Comparison of ENCODE assay signal across 31 mouse cellular contexts in genomic region chr17:14213976-14214529, GRCm38 (mm10). TPM values are rescaled to one million over a fixed set of nuclear protein-coding genes. Genes with fewer than 3 reads are reported as not detected.
A peak's percentile ranks its signal among the peaks of the same experiment; 100 is the strongest.
DNase-seq lines count a peak whose midpoint lies in the region; ATAC-seq lines count a peak whose summit lies in the region.
"Had no signal": no experiment of that assay in that cellular context is flagged by ENCODE, and none has a peak within 500 bp of the region (broad histone marks: within the 10 kb centered on the region; RNA-seq: fewer than 3 reads in every experiment).

No protein-coding gene starts in this region.

- peak; percentile 45 for DNase-seq in adrenal gland, adult 8-10 months
- DNase-seq in adrenal gland, postnatal 25 days, result no peak
- DNase-seq in liver, embryonic 11.5 days (ENCODE audit: low spot score), result no peak
- DNase-seq in cerebellum, adult 9-10 months, result no peak
- DNase-seq: cerebellum, adult 8-10 months; embryo, embryonic 11 days; gastrocnemius, adult 2 months; gastrocnemius, postnatal 36 days; heart, adult 2 months; kidney, postnatal 10 days; layer of hippocampus, postnatal 36 days; left cerebral cortex, postnatal 4 days; lung, adult 2 months; lung, postnatal 10 days; thymus, adult 2 months; thymus, postnatal 4 days had no signal

- no peaks in the 10 kb centered on the region for H3K4me1 ChIP-seq in intestine, embryonic 15.5 days (replicated peaks)
- no peaks in the 10 kb centered on the region for H3K4me1 ChIP-seq in intestine, embryonic 16.5 days (ENCODE audit: control insufficient read depth, insufficient read depth, low read length)
- H3K4me1 ChIP-seq in liver, embryonic 12.5 days, result no peaks in the 10 kb centered on the region
- H3K4me1 ChIP-seq in liver, embryonic 11.5 days (replicated peaks; ENCODE audit: control insufficient read depth, insufficient read depth, low read length), result no peaks in the 10 kb centered on the region
- H3K4me1 ChIP-seq in liver, embryonic 15.5 days (replicated peaks), result no peaks in the 10 kb centered on the region
- H3K4me1 ChIP-seq: embryonic facial prominence, embryonic 13.5 days; heart, embryonic 12.5 days had no signal

- H3K27ac ChIP-seq in intestine, embryonic 15.5 days, result no peak overlapping the region
- no peak overlapping the region for H3K27ac ChIP-seq in intestine, embryonic 16.5 days (ENCODE audit: low read length)
- H3K27ac ChIP-seq in liver, embryonic 12.5 days, result no peak overlapping the region
- no peak overlapping the region for H3K27ac ChIP-seq in liver, embryonic 11.5 days (ENCODE audit: low read depth, low read length)
- H3K27ac ChIP-seq in liver, embryonic 15.5 days (replicated peaks), result no peak overlapping the region
- H3K27ac ChIP-seq: embryonic facial prominence, embryonic 13.5 days; gastrocnemius, adult 2 months; heart, adult 2 months; macrophage had no signal

- no peaks in the 10 kb centered on the region for H3K27me3 ChIP-seq in intestine, embryonic 15.5 days (replicated peaks)
- H3K27me3 ChIP-seq in intestine, embryonic 16.5 days (replicated peaks; ENCODE audit: control insufficient read depth, insufficient read depth, low read length), result no peaks in the 10 kb centered on the region
- no peaks in the 10 kb centered on the region for H3K27me3 ChIP-seq in liver, embryonic 12.5 days (replicated peaks)
- no peaks in the 10 kb centered on the region for H3K27me3 ChIP-seq in liver, embryonic 11.5 days (replicated peaks; ENCODE audit: control insufficient read depth, insufficient read depth, low read length)
- H3K27me3 ChIP-seq in liver, embryonic 15.5 days, result no peaks in the 10 kb centered on the region; the same call in 1 of the 2 replicates
- H3K27me3 ChIP-seq: embryonic facial prominence, embryonic 13.5 days had no signal

- no peak overlapping the region for H3K4me2 ChIP-seq in intestine, embryonic 15.5 days (replicated peaks)
- no peak overlapping the region for H3K4me2 ChIP-seq in intestine, embryonic 16.5 days (ENCODE audit: low read depth, low read length)
- no peak overlapping the region for H3K4me2 ChIP-seq in liver, embryonic 12.5 days
- H3K4me2 ChIP-seq in liver, embryonic 11.5 days, result no peak overlapping the region
- no peak overlapping the region for H3K4me2 ChIP-seq in liver, embryonic 15.5 days
- H3K4me2 ChIP-seq: embryonic facial prominence, embryonic 13.5 days; heart, embryonic 12.5 days had no signal

- H3K36me3 ChIP-seq in intestine, embryonic 15.5 days, result no peaks in the 10 kb centered on the region
- no peaks in the 10 kb centered on the region for H3K36me3 ChIP-seq in intestine, embryonic 16.5 days (ENCODE audit: control insufficient read depth, insufficient read depth, low read length)
- H3K36me3 ChIP-seq in liver, embryonic 12.5 days, result no peaks in the 10 kb centered on the region
- no peaks in the 10 kb centered on the region for H3K36me3 ChIP-seq in liver, embryonic 11.5 days (ENCODE audit: control insufficient read depth, insufficient read depth, low read length)
- no peaks in the 10 kb centered on the region for H3K36me3 ChIP-seq in liver, embryonic 15.5 days (replicated peaks)
- H3K36me3 ChIP-seq: embryonic facial prominence, embryonic 13.5 days; heart, embryonic 12.5 days had no signal

- H3K9me3 ChIP-seq in intestine, embryonic 15.5 days, result no peaks in the 10 kb centered on the region
- H3K9me3 ChIP-seq in intestine, embryonic 16.5 days (ENCODE audit: control insufficient read depth, low read length), result no peaks in the 10 kb centered on the region
- H3K9me3 ChIP-seq in liver, embryonic 12.5 days (replicated peaks), result no peaks in the 10 kb centered on the region
- H3K9me3 ChIP-seq in liver, embryonic 11.5 days (ENCODE audit: control insufficient read depth, low read length), result no peaks in the 10 kb centered on the region
- H3K9me3 ChIP-seq in liver, embryonic 15.5 days (replicated peaks), result no peaks in the 10 kb centered on the region
- H3K9me3 ChIP-seq: embryonic facial prominence, embryonic 13.5 days; heart, embryonic 12.5 days had no signal

- no peak overlapping the region for H3K9ac ChIP-seq in intestine, embryonic 15.5 days
- no peak overlapping the region for H3K9ac ChIP-seq in intestine, embryonic 16.5 days (ENCODE audit: low read depth, low read length)
- no peak overlapping the region for H3K9ac ChIP-seq in liver, embryonic 12.5 days
- no peak overlapping the region for H3K9ac ChIP-seq in liver, embryonic 11.5 days (ENCODE audit: low read depth, low read length)
- no peak overlapping the region for H3K9ac ChIP-seq in liver, embryonic 15.5 days
- H3K9ac ChIP-seq: embryonic facial prominence, embryonic 13.5 days; heart, embryonic 12.5 days had no signal

- H3K4me3 ChIP-seq in intestine, embryonic 15.5 days (replicated peaks), result no peak overlapping the region
- no peak overlapping the region for H3K4me3 ChIP-seq in intestine, embryonic 16.5 days (ENCODE audit: low read length)
- H3K4me3 ChIP-seq in liver, embryonic 12.5 days, result no peak overlapping the region
- no peak overlapping the region for H3K4me3 ChIP-seq in liver, embryonic 11.5 days (ENCODE audit: low read depth, low read length)
- no peak overlapping the region for H3K4me3 ChIP-seq in liver, embryonic 15.5 days (replicated peaks)
- H3K4me3 ChIP-seq: embryonic facial prominence, embryonic 13.5 days; erythroblast, embryonic 14.5 days; gastrocnemius, adult 2 months; heart, adult 2 months; heart, embryonic 12.5 days had no signal

- peak; percentile 23; the same call in 1 of the 2 replicates for ATAC-seq in intestine, embryonic 15.5 days
- no peak for ATAC-seq in intestine, embryonic 16.5 days
- ATAC-seq in liver, embryonic 12.5 days, result 0 out of 2 replicates have a peak, but pooled peaks have one; percentile 13
- ATAC-seq in liver, embryonic 11.5 days (replicated peaks; ENCODE audit: low FRiP score), result no peak
- peak; percentile 28; the same call in 1 of the 2 replicates for ATAC-seq in liver, embryonic 15.5 days (ENCODE audit: insufficient read depth)
- ATAC-seq: forebrain, embryonic 16.5 days; hindbrain, embryonic 16.5 days; Patski had no signal

- 58% methylated on average over 3 of the region's 3 CpGs for WGBS in intestine, embryonic 15.5 days
- 61% methylated on average over 3 of the region's 3 CpGs for WGBS in intestine, embryonic 16.5 days
- 33% methylated on average over 3 of the region's 3 CpGs for WGBS in liver, embryonic 12.5 days (ENCODE audit: insufficient replicate concordance)
- WGBS in liver, embryonic 11.5 days, result 39% methylated on average over 3 of the region's 3 CpGs
- 39% methylated on average over 3 of the region's 3 CpGs for WGBS in liver, embryonic 15.5 days (ENCODE audit: insufficient replicate concordance)

RNA-seq across cellular contexts. Expression of gene Dact2, which starts 9.9 kb away (rescaled TPM):
- total RNA-seq in adrenal gland, adult 8-10 months (2022), result 1 to 10 TPM in 2 of 4 experiments, under 1 TPM in 2; 0.59 to 1.4 (median 1.1) TPM
- 0.57 and 0.85 TPM in 2 replicates for total RNA-seq in adrenal gland, postnatal 25 days (2021)
- polyA plus RNA-seq in intestine, embryonic 15.5 days (2015; fragmentation: Nextera tagmentation; extraction: Ambion mirVana), result 5.7 and 6.1 TPM in 2 replicates
- polyA plus RNA-seq in intestine, embryonic 16.5 days (2015; fragmentation: Nextera tagmentation; extraction: Ambion mirVana), result 4.5 and 5.1 TPM in 2 replicates
- polyA plus RNA-seq in liver, embryonic 12.5 days (2016; fragmentation: Nextera tagmentation; extraction: Ambion mirVana), result 0.85 and 1.4 TPM in 2 replicates
- polyA plus RNA-seq in liver, embryonic 11.5 days (2014; fragmentation: Nextera tagmentation; extraction: Ambion mirVana), result 2.3 and 3.0 TPM in 2 replicates
- polyA plus RNA-seq in liver, embryonic 15.5 days (2015; fragmentation: Nextera tagmentation; extraction: Ambion mirVana), result 1.2 and 1.4 TPM in 2 replicates
- total RNA-seq: hematopoietic stem cell, adult 5-6 weeks; megakaryocyte-erythroid progenitor cell, adult 5-6 weeks; MEL; monocyte, adult 5-6 weeks had no signal
- polyA plus RNA-seq: erythroblast, embryonic 14.5 days; macrophage had no signal

Comparison
In these comparisons a context has a peak if more than half of its experiments do, and no peak if none do; other contexts are left out.
1. ATAC-seq: peak in intestine, embryonic 15.5 days (single experiment), liver, embryonic 12.5 days (single experiment) and liver, embryonic 15.5 days (single experiment); none in intestine, embryonic 16.5 days (single experiment) and liver, embryonic 11.5 days (single experiment).